Mouse (Mus musculus) retina, postnatal 7 days (tissue): ENCODE data around the gene Pcsk2.

Experiments
- DNase-seq: peaks from one replicate; pipeline ENCODE4 v3.0.0-alpha.2; 2012; ENCODE audit warnings: low read depth, low spot score

The Pcsk2 gene

GRCm38 (mm10) chr2:143837291-143837701, 291.3 kb downstream of the Pcsk2 start:
- DNase-seq = peak; percentile 78

GRCm38 (mm10) chr2:143838698-143839097, 292.7 kb downstream of the Pcsk2 start:
- no peak for DNase-seq

GRCm38 (mm10) chr2:143839458-143839857, 293.5 kb downstream of the Pcsk2 start:
- no peak for DNase-seq

GRCm38 (mm10) chr2:143840895-143841294, 294.9 kb downstream of the Pcsk2 start:
- DNase-seq = no peak

GRCm38 (mm10) chr2:143841536-143841935, 295.6 kb downstream of the Pcsk2 start:
- no peak for DNase-seq

- DNase-seq = no peak
Observed at GRCm38 (mm10) chr2:143844779-143845178, 298.8 kb downstream of the Pcsk2 start.

- DNase-seq = no peak
Observed at GRCm38 (mm10) chr2:143846799-143847198, 300.8 kb downstream of the Pcsk2 start.

GRCm38 (mm10) chr2:143847291-143847690, 301.3 kb downstream of the Pcsk2 start:
- DNase-seq = no peak

GRCm38 (mm10) chr2:143851354-143852221, 305.6 kb downstream of the Pcsk2 start:
- DNase-seq = no peak

- DNase-seq = no peak
Observed at GRCm38 (mm10) chr2:143852295-143853275, 306.6 kb downstream of the Pcsk2 start.

GRCm38 (mm10) chr2:143853447-143853846, 307.5 kb downstream of the Pcsk2 start:
- DNase-seq = no peak

GRCm38 (mm10) chr2:143859166-143859565, 313.2 kb downstream of the Pcsk2 start:
- DNase-seq = no peak

- DNase-seq = peak; percentile 36
Observed at GRCm38 (mm10) chr2:143862484-143863231, 316.7 kb downstream of the Pcsk2 start, which contains the start of gene Bfsp1. Bfsp1 (minus strand) TSS chr2:143863173.

- DNase-seq = no peak
Observed at GRCm38 (mm10) chr2:143864600-143864999, 318.6 kb downstream of the Pcsk2 start.
